Mouse (Mus musculus) right cerebral cortex, postnatal 36 days (tissue): ENCODE results near the gene Abca6.

ENCODE experiments used
- DNase-seq, 2 experiments: peaks; one replicate each; pipeline ENCODE4 v3.0.0; 2022; ENCODE audit warnings: low spot score in 2 of 2, mixed read lengths in 1 of 2

The Abca6 gene

DNA sequence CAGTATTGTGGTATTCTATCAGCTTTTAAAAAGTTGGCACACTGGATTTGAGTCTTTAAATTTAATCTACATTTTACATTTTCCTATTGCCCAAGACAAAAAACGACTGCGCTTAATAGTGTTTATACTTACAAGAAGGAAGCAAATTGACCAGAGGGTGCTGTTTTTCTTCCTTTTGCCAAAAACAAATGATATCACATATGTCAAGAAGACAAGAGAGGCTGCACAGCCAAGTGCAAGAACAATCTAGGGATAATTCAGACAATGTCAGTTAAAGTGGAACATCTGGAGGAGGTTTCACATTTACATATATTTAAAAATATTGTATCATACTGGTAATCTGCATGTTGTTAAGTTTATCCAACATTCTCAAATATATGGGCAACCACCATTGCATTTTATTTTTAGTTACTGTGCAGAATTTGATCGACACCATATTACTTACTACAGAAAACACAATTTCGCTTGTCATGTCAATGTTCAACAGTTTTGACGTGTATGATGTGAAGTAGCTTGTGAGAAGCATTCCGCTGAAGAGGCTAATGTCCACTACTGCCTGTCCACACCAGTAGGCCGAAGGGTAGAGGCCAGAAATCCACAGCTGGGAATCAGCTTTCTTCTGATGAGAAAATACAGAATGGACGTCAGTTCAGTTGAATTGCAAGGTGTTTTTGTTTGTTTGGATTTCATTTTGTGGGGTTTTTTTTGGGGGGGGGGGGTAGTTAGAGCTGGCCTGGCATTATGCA, 54.8 kb downstream of the Abca6 start:
- DNase-seq = no peak

DNA sequence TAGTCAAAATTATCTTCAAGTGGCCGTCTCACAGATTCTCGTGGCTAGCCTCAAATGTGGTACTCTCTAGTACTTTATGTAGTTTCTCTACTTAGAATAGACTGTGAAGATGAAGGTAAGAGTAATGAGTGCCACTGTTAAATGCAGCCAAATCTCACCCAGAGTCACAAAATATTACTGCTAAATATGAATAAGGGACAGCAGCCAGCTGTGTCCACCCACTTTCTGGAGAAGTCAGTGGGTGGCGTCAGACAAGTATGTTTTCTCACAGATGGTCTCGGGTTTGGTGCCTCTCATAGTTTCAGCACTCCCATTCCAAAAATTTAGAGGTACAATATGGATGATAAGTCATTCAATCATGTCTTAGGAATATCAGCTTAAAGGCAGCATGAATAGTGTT, 56.3 kb downstream of the Abca6 start:
- DNase-seq = peak; percentile 3 to 20

DNA sequence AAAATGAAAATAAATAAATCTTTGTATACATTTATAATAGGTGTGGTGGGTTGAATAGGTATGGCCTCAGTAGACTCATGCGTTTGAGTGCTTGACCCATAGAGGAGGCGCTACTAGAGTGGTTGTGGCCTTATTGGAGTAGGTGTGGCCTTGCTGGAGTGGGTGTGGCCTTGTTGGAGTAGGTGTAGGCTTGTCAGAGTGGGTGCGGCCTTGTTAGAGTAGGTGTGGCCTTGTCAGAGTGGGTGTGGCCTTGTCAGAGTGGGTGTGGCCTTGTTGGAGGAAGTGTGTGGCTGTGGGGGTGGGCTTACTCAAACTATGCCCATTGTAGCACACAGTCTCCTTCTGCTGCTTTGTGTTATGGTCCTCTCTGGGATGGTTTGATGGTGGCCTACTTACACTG, 80.4 kb downstream of the Abca6 start:
- DNase-seq = no peak

DNA sequence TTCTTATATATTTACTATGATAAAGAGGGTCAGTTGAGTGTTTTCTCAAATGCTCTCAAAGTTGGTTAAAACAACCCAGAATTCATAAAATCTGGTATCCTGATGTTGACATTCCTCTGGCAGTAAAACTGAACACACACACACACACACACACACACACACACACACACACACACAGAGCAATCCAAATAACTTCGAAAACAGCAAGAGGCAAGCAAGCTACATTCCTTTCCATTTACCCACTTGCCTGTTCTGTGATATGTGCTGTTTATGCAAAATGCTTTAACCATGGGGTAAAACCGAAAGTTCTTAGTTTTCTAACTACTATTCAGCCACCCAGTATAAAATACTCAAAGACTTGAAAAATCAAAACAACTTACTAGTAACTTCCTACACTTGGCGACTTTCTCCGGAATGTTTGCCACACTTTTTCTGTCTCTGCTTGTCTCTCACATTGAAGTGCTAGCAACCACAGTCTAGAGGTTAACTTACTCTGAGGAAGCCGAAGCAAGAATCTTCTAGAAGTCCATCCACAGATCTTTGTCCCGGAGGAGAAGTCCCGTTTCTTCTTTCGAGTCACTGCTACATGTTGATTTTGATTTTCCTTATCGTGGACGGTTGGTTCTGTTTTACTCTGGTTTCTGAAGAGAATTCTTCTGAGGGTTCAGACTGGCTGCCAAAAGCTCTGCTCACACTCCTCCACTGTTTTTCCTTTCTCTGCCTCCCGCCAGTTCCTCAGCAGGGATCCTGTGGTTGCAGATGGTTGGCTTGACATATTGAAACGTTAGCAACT, 83.9 kb downstream of the Abca6 start, which contains the start of gene Abca9:
Gene Abca9, minus strand, starts transcription at position 738 of the 793 bp plus-strand sequence.
- DNase-seq = peak; percentile 5 to 37

DNA sequence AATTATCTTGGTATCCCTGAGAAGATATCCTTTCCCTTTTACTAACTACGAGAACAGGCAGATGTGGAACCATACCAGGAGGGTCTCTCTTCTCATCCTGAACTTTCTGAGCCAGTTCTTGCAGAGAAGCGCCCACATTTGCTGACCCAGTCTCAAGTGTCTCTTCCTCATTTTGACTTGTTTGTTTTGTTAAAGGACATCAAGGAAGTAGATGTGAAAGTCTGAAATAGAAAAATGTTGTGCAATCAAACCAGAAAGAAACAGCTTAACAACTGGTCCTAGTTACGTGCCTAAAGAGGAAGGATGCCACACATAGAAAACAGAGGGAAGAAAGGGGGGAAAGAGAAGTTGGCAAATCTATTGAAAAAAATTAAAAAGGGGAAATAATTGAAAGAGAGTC, 85.8 kb downstream of the Abca6 start:
- no peak for DNase-seq

DNA sequence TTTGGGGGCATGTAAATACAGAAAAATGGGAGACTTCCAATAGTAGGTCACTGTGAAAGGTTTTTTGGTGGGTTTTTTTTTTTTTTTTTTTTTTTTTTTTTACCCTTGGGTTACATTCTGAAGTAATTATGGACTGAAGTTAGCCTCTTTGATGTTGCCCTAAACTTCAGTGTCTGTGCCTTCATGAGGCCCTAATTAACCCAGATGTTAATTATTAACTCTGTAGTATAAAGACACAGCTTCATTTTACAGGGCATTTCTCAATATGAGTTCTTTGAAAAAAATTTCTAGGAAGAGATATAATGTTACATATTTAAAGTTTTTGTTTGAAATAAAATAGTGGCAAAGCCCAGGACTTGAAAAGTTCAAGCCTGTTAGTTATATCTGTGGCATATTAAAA, 86.2 kb downstream of the Abca6 start:
- DNase-seq = no peak

DNA sequence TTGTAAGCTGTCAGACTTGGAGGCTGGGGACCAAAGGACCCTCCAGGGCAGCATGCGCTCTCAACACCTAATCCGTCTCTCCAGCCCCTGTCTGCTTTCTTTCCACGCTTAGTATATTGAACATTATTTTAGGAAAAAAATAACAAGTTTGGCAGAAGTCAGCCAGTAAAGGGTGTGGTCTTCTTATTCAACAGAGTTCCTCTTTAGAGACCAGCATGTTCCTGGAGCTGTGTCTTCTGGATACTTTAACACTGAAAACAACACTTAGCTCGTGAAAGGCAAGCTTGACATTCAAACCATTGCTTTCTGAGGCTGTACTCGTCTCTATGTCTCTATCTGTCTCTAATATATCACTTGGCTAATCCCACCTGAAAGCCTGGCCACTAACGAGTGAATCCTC, 94.5 kb downstream of the Abca6 start:
- no peak for DNase-seq

DNA sequence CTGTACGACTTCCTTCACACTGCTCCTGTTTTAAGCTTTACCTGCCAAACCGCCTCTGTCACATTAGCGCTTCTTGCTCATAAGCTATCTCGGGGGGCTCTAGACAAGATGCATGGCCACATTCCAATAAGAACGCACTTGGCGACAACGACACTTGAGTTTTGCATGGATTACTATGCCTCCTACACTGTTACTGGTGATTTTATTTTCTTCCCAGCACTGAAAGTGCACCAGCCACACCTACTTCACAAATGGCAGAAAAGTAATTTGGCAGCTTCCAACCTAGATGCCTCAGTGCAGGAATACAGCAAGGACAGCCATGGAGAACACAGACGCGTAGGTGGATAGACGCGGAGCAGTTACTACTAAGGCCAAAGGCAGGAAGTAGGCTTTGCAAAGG, 95.6 kb downstream of the Abca6 start:
- DNase-seq = peak; percentile 9 to 29

DNA sequence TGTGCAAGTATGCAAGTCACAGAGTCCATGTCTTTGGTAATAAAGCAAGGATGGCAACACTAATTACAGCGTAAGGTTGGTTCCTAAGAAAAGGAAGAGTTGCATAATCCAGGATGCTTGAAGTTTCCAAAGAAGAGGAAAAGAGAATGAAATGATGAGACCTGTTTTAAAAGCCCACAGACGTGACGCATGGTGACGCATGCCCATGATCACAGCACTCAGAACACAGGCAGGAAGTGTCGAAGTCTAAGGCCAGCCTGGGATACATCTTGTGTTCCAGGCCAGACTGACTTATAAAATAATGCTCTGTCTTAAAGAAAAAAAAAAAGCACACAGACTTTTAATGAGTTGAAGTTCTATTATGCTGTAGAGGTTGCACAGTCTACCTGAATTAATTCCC, 103.9 kb downstream of the Abca6 start:
- DNase-seq = no peak

DNA sequence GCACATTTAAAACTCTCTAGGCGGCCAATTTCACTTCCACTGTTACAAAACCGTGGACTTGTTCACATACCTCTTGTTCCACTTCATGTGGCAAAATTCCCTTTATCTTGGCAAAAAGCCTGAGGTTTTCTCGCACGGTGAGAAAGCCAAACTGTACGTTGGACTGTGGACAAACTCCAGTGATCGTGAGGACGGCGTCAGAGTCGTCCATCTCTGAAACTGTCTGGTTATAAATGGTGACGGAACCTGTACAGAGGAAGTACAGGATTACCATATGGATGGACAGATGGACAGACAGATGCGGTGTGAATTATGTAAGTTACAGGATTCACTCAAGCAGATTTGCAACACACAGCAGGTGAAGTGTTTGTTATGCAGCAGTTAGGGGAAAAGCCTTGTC, 106.2 kb downstream of the Abca6 start:
- DNase-seq = no peak

DNA sequence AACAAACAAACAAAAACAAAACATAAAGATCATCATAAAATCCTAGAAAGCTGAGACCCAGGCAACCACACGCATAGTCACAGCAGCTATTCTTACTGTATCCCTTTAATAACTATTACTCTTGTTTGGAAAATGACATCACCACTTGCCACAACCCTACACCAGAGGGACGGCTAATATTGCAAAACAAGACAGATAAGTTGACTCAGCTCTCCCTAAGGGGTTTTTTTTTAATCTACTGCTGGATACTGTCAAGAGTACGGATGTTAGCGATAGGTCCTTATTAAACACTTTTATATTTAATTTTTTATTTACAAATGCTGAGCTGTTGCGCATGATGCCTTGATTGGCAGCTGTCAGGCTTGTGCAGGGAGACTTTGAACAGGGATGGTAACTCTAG, 120.8 kb downstream of the Abca6 start:
- no peak for DNase-seq
